Mouse (Mus musculus) G1E (cell line): ENCODE measurements around the gene Pkd1l1. TPM values are rescaled to one million over a fixed set of nuclear protein-coding genes. Genes with fewer than 3 reads are reported as not detected.

ENCODE experiments used
- ATAC-seq: 2 replicates; pipeline ENCODE4 v1.8.0; 2016; ENCODE audit warnings: mild to moderate bottlenecking; ENCODE audit not compliant: insufficient number of reproducible peaks, poor library complexity, low FRiP score, severe bottlenecking; ENCODE audit errors: extremely low read depth
- DNase-seq: peaks from one replicate; pipeline ENCODE4 v3.0.0; 2012; ENCODE audit warnings: low spot score
- H3K27me3 ChIP-seq: 2 replicates; pipeline ENCODE4 v1.6.1; 2012; ENCODE audit warnings: mild to moderate bottlenecking, low read length, inconsistent platforms; ENCODE audit not compliant: insufficient read depth
- H3K36me3 ChIP-seq: replicated peaks from 2 replicates; pipeline ENCODE3; 2012; ENCODE audit warnings: mild to moderate bottlenecking, inconsistent platforms
- H3K4me1 ChIP-seq: 2 replicates; pipeline ENCODE4 v1.6.1; 2012; ENCODE audit warnings: low read depth, low read length, inconsistent platforms, mixed read lengths; ENCODE audit not compliant: insufficient read depth
- H3K4me3 ChIP-seq: 2 replicates; pipeline ENCODE4 v1.5.1; 2012; ENCODE audit warnings: low read depth, mild to moderate bottlenecking, inconsistent platforms, low read length, moderate library complexity, mixed read lengths
- H3K9me3 ChIP-seq: replicated peaks from 2 replicates; pipeline ENCODE4 v1.6.1; 2012; ENCODE audit warnings: inconsistent platforms
- CTCF ChIP-seq: IDR thresholded peaks from 2 replicates; pipeline ENCODE4 v1.5.1; 2012; ENCODE audit warnings: low read depth, low read length, inconsistent platforms, mixed read lengths
- GATA1 ChIP-seq: IDR thresholded peaks from 2 replicates; pipeline ENCODE4 v1.6.1; 2012; ENCODE audit warnings: borderline replicate concordance, low read length, inconsistent platforms, mixed read lengths
- GATA2 ChIP-seq: IDR thresholded peaks from 2 replicates; pipeline ENCODE4 v1.6.1; 2012; ENCODE audit warnings: low read depth, low read length, inconsistent platforms, borderline replicate concordance
- POLR2AphosphoS5 ChIP-seq: IDR thresholded peaks from 2 replicates; pipeline ENCODE4 v1.6.1; 2012; ENCODE audit warnings: low read depth, low read length, inconsistent platforms; ENCODE audit not compliant: insufficient replicate concordance
- TAL1 ChIP-seq: conservative IDR thresholded peaks from 2 replicates; pipeline ENCODE4 v1.6.1; 2012; ENCODE audit warnings: low read depth, low read length, inconsistent platforms, mixed read lengths
- polyA plus RNA-seq: library from polyadenylated mRNA; stranded (reverse); fragments of >175 nt; gene quantifications from 2 replicates; pipeline ENCODE4 v1.2.3, GENCODE M21; 2012
- total RNA-seq, 2 experiments: library from RNA; stranded (forward) in 1 of 2; stranded (reverse) in 1 of 2; fragments of 200-1000 nt in 1 of 2; fragments of >200 nt in 1 of 2; fragmentation: Nextera tagmentation in 1 of 2; gene quantifications; 2 replicates each; pipeline ENCODE4 v1.2.3; 2014 to 2017

Gene Pkd1l1
- total RNA-seq (2014; fragmentation: Nextera tagmentation) (0.10 TPM in 1 of 2 replicates, not detected in the other), total RNA-seq (2017) (0.16 and 0.41 TPM in 2 replicates), polyA plus RNA-seq (not detected in 2 replicates)

GRCm38 (mm10) chr11:8973166-8973565, at the start of gene Pkd1l1:
Gene Pkd1l1, minus strand, starts transcription at chr11:8973266.
- ATAC-seq (no peak), DNase-seq (no peak)
- no peak within 1 kb of the TSS for H3K4me3 ChIP-seq
- H3K9me3 ChIP-seq: no peaks in the 10 kb centered on the region
- peaks cover 4% of the 10 kb centered on the region; the same call in 1 of the 2 replicates for H3K27me3 ChIP-seq
- H3K4me1 ChIP-seq: peaks cover 72% of the 10 kb centered on the region
- H3K36me3 ChIP-seq: no peaks in the 10 kb centered on the region
- TF ChIP-seq GATA1 (no peak), CTCF (no peak), GATA2 (no peak), TAL1 (no peak), POLR2AphosphoS5 (no peak)

GRCm38 (mm10) chr11:9020207-9020606, 47.1 kb upstream of the Pkd1l1 start:
- no peak for TF ChIP-seq TAL1
- ATAC-seq: no peak
- no peak for DNase-seq
- Histone ChIP-seq H3K36me3 (no peaks in the 10 kb centered on the region), H3K27me3 (peaks cover 21% of the 10 kb centered on the region), H3K4me1 (no peaks in the 10 kb centered on the region), H3K9me3 (no peaks in the 10 kb centered on the region), H3K4me3 (no peak overlapping the region)

DNA sequence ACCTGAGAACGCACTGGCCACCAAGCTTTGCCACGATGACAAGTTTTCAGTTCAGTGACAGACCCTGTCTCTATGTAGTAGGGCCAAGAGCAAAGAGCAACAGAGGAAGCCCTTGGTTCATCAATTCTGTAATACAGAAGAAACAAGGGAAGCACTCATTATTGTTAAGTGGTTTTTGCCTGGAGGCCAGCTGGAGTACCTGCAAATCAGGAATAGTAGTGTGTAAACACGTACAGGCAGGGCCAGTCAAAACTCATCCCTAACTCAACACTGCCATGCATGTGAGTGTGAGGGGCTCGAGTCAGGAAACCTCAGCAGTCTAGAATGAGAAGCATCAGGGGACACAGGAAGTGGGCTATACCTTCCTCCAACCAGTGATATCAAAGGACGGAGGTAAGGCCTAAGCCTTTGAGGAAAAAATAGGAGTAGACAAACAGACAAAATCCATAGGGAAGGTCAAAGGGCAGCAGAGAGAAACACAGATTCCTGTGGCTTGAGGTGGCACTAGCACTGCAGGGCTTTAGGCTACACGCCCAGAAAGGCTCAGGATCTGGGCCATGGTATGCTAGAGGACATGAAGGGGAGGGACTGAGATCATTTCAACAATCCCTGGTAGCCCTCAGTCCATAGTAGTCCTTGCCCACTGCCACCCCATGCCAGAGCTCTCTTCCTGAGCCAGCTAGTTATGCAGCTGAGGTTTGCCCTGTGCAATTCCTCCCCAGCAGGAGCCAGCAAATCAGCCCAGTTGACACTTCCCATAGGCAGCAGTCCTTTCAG, 45.6 kb upstream of the Pkd1l1 start:
- ATAC-seq (no peak), DNase-seq (no peak)
- no peak for TF ChIP-seq GATA2
- no peak for TF ChIP-seq GATA1
- no peak for TF ChIP-seq POLR2AphosphoS5
- no peak for TF ChIP-seq CTCF
- no peak for TF ChIP-seq TAL1
- no peaks in the 10 kb centered on the region for H3K4me1 ChIP-seq
- H3K36me3 ChIP-seq: no peaks in the 10 kb centered on the region
- no peak overlapping the region for H3K4me3 ChIP-seq
- H3K9me3 ChIP-seq: no peaks in the 10 kb centered on the region
- H3K27me3 ChIP-seq: peaks cover 16% of the 10 kb centered on the region

DNA sequence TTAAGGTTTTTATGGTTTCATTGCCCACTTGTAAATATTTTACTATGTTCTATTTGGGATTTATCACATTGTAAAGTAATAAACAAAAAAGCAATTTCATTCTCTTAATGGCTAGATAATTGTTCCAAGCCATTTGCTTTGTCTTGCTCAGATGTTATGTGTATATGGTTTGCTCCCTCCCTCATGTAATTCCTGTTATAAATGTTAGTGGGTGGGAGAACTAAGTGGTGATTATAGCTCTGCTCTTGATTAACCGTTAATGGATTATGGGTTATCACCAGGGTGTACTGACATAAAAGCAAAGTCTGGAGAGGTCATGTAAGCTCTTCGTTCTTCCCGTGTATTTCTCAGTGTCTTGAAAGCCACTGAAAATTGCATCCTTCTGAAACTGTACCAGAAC, 41.7 kb upstream of the Pkd1l1 start:
- Histone ChIP-seq H3K36me3 (peaks cover under 1% of the 10 kb centered on the region), H3K4me3 (no peak overlapping the region), H3K27me3 (peaks cover 12% of the 10 kb centered on the region), H3K4me1 (peaks cover 7% of the 10 kb centered on the region), H3K9me3 (no peaks in the 10 kb centered on the region)
- no peak for ATAC-seq
- DNase-seq: no peak
- TF ChIP-seq CTCF: no peak
- no peak for TF ChIP-seq GATA2
- no peak for TF ChIP-seq GATA1
- no peak for TF ChIP-seq POLR2AphosphoS5
- TF ChIP-seq TAL1: no peak

- no peaks in the 10 kb centered on the region for H3K9me3 ChIP-seq
- peak overlapping the region; percentile 96 for H3K4me3 ChIP-seq
- DNase-seq: peak; percentile 10
- peaks cover 27% of the 10 kb centered on the region for H3K36me3 ChIP-seq
- H3K4me1 ChIP-seq: peaks cover 25% of the 10 kb centered on the region
- H3K27me3 ChIP-seq: peaks cover 2% of the 10 kb centered on the region
- TF ChIP-seq GATA2: no peak
- no peak for TF ChIP-seq POLR2AphosphoS5
- no peak for TF ChIP-seq TAL1
- no peak for TF ChIP-seq GATA1
- TF ChIP-seq CTCF: no peak
- ATAC-seq: no peak
Measured at GRCm38 (mm10) chr11:9011348-9011747, 38.3 kb upstream of the Pkd1l1 start.

DNA sequence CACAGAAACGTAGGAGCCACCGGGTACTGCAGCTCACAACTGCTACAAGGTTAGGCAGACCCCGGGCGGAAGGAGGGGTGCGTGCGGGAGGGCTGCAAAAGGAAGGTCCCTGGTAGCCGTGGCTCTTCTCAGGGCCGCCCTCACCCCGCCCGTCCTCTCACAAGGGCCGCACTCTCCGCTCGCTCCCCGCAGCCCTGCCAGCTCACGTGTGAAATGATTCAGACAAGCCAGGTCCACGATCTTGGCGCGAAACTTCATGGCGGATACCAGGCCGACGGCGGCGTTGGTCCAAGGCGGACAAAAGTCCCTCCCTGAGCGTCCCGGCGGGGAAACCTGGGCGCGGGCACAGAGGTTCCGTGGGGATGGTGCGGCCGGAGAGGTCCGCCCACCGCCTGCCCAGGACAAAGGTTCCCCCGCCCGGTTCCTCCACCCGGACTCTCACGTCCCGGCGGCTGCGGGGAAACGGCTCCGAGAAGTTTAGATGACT, 37.8 kb upstream of the Pkd1l1 start, which contains the start of gene Hus1:
TSS of gene Hus1 (minus strand) at position 339 of the 487 bp plus-strand sequence.
- H3K36me3 ChIP-seq: peaks cover 30% of the 10 kb centered on the region
- ATAC-seq (peak; percentile 91), DNase-seq (peak; percentile 74)
- H3K4me1 ChIP-seq: peaks cover 25% of the 10 kb centered on the region
- H3K9me3 ChIP-seq: no peaks in the 10 kb centered on the region
- H3K4me3 ChIP-seq: peak within 1 kb of the TSS; percentile 96
- TF ChIP-seq TAL1 (no peak), POLR2AphosphoS5 (no peak), GATA1 (no peak), CTCF (no peak), GATA2 (no peak)
- peaks cover 2% of the 10 kb centered on the region; the same call in 1 of the 2 replicates for H3K27me3 ChIP-seq
